Mouse (Mus musculus) CH12.LX (cell line): Measurements from ENCODE around the gene Ctla4. TPM values are rescaled to one million over a fixed set of nuclear protein-coding genes. Genes with fewer than 3 reads are reported as not detected.

Experiments
- DNase-seq: peaks from one replicate; pipeline ENCODE4 v3.0.0-alpha.2; 2013; ENCODE audit errors: extremely low read depth
- H3K27ac ChIP-seq: 2 replicates; pipeline ENCODE4 v1.5.1; 2012; ENCODE audit warnings: low read depth, mild to moderate bottlenecking, control low read depth, moderate library complexity; ENCODE audit not compliant: insufficient read depth
- H3K27me3 ChIP-seq: replicated peaks from 2 replicates; pipeline ENCODE3; 2012; ENCODE audit warnings: inconsistent platforms
- H3K36me3 ChIP-seq, 2 experiments: replicated peaks in 1 of 2; 2 replicates each; pipeline versions ENCODE3 to v1.6.1; 2012; ENCODE audit warnings: inconsistent platforms in 1 of 2, low read length in 1 of 2, mild to moderate bottlenecking in 1 of 2, mixed read lengths in 1 of 2, moderate library complexity in 1 of 2; ENCODE audit not compliant: control insufficient read depth in 1 of 2, insufficient read depth in 1 of 2
- H3K4me1 ChIP-seq, 2 experiments: 2 replicates each; pipeline ENCODE4 v1.6.1; 2012; ENCODE audit warnings: inconsistent platforms in 1 of 2, moderate library complexity in 1 of 2; ENCODE audit not compliant: insufficient read depth in 2 of 2, control insufficient read depth in 1 of 2
- H3K4me2 ChIP-seq: 2 replicates; pipeline ENCODE4 v1.6.1; 2012; ENCODE audit warnings: low read depth, mild to moderate bottlenecking, control low read depth; ENCODE audit not compliant: poor library complexity, insufficient read depth, severe bottlenecking
- H3K4me3 ChIP-seq, 3 experiments: fragments of 150-350 bp in 1 of 3; sonication (generic) in 1 of 3; replicated peaks in 1 of 3; 2 replicates each; pipeline versions ENCODE3 to v1.5.1; 2011 to 2012; ENCODE audit warnings: low read depth in 2 of 3, low read length in 2 of 3, mild to moderate bottlenecking in 2 of 3, moderate library complexity in 2 of 3, control low read depth in 1 of 3, improper control_type of control experiment in 1 of 3, inconsistent platforms in 1 of 3, mixed read lengths in 1 of 3; ENCODE audit not compliant: poor library complexity in 1 of 3
- H3K79me2 ChIP-seq: replicated peaks from 2 replicates; pipeline ENCODE4 v1.6.1; 2012; ENCODE audit warnings: mild to moderate bottlenecking, moderate library complexity; ENCODE audit not compliant: control insufficient read depth, poor library complexity, insufficient read depth, severe bottlenecking; ENCODE audit errors: extremely low read depth
- H3K9ac ChIP-seq: 2 replicates; pipeline ENCODE4 v1.6.1; 2012; ENCODE audit warnings: low read depth, mild to moderate bottlenecking, control low read depth, moderate library complexity; ENCODE audit not compliant: insufficient read depth
- H3K9me3 ChIP-seq: replicated peaks from 2 replicates; pipeline ENCODE3; 2012; ENCODE audit warnings: low read length, inconsistent platforms, mixed read lengths
- IRF4 ChIP-seq: IDR thresholded peaks from 2 replicates; pipeline ENCODE4 v1.6.1; 2014; ENCODE audit warnings: low read depth, mild to moderate bottlenecking, inconsistent platforms, low read length, improper control_type of control experiment
- JUND ChIP-seq: conservative IDR thresholded peaks from 2 replicates; pipeline ENCODE4 v1.6.1; 2011; ENCODE audit warnings: low read depth, low read length, improper control_type of control experiment
- MAX ChIP-seq: IDR thresholded peaks from 2 replicates; pipeline ENCODE4 v1.6.1; 2011; ENCODE audit warnings: low read length, improper control_type of control experiment
- MAZ ChIP-seq: IDR thresholded peaks from 2 replicates; pipeline ENCODE4 v1.6.1; 2012; ENCODE audit warnings: low read depth, mild to moderate bottlenecking, inconsistent platforms, low read length, improper control_type of control experiment, moderate library complexity
- MEF2A ChIP-seq: IDR thresholded peaks from 2 replicates; pipeline ENCODE4 v1.6.1; 2014; ENCODE audit warnings: low read depth, mild to moderate bottlenecking, inconsistent platforms, low read length, improper control_type of control experiment, borderline replicate concordance
- MXI1 ChIP-seq: IDR thresholded peaks from 2 replicates; pipeline ENCODE4 v1.6.1; 2011; ENCODE audit warnings: mild to moderate bottlenecking, low read depth, low read length, improper control_type of control experiment
- PAX5 ChIP-seq: IDR thresholded peaks from 2 replicates; pipeline ENCODE4 v1.6.1; 2012; ENCODE audit warnings: low read length, inconsistent platforms, mixed read lengths
- RCOR1 ChIP-seq: conservative IDR thresholded peaks from 2 replicates; pipeline ENCODE4 v1.6.1; 2012; ENCODE audit warnings: low read depth, mild to moderate bottlenecking, inconsistent platforms, low read length, improper control_type of control experiment
- USF2 ChIP-seq: conservative IDR thresholded peaks from 2 replicates; pipeline ENCODE4 v1.6.1; 2011; ENCODE audit warnings: low read depth, low read length, improper control_type of control experiment
- ZNF384 ChIP-seq: IDR thresholded peaks from 2 replicates; pipeline ENCODE4 v1.6.1; 2012; ENCODE audit warnings: low read depth, low read length, improper control_type of control experiment, inconsistent platforms
- dilution Hi-C: fragments of 300-500 bp; cut with MboI; formaldehyde crosslinking; loops from 2 replicates; pipeline ENCODE4 v1.14.3; 2020; ENCODE audit warnings: low sequenced_read_pairs; ENCODE audit not compliant: extremely low pct_unique_long_range_greater_than_20kb, extremely low pct_ligation_motif_present
- in situ Hi-C: fragments of 300-500 bp; cut with MboI; formaldehyde crosslinking; loops from 3 replicates; pipeline ENCODE4 v1.14.3; 2019; ENCODE audit warnings: low sequenced_read_pairs, low pct_ligation_motif_present, low pct_unique_long_range_greater_than_20kb, mixed read lengths
- polyA plus RNA-seq: library from polyadenylated mRNA; unstranded; fragments of >175 nt; gene quantifications from 2 replicates; pipeline ENCODE4 v1.2.1, GENCODE M21; 2012; ENCODE audit warnings: low read depth; ENCODE audit not compliant: insufficient read length
- total RNA-seq, 2 experiments: library from RNA; depleted of rRNA; stranded (reverse); fragments of 300-350 nt in 1 of 2; fragments of >200 nt in 1 of 2; gene quantifications; 2 replicates each; pipeline ENCODE4 v1.2.3; 2012 to 2014

The Ctla4 gene
- total and polyA plus RNA-seq, 3 experiments: 11.6 to 54.7 (median 53.7) TPM

DNA sequence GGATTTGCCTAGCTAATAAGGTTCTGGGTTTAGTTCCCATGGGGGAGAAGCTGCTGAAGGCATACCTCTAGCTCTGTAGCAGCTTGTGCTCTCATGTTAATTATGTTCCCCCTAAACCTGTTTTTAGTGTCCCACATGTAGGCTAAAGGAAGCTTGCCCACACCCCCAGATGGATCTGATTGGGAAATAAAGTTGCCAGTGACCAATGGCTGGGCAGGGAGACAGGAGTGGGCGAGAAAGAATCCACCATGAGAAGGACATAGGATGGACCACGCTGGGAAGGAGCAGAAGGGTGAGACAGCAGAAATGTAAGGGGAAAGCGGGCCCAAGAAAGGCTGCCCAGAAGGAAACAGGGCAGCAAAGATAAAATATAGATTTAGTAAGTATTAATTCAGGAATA, 23.1 kb upstream of the Ctla4 start:
- Histone ChIP-seq H3K27ac (peak overlapping the region; percentile 94), H3K4me2 (peak overlapping the region; percentile 80), H3K9ac (peak overlapping the region; percentile 3; the same call in 1 of the 2 replicates), H3K27me3 (no peaks in the 10 kb centered on the region), H3K4me1 (peaks cover 29 to 86% of the 10 kb centered on the region in 2 experiments), H3K79me2 (no peaks in the 10 kb centered on the region; the same call in 1 of the 2 replicates), H3K4me3 (no peak overlapping the region), H3K9me3 (no peaks in the 10 kb centered on the region), H3K36me3 (peaks cover 0 to 5% of the 10 kb centered on the region in 2 experiments)
- dilution Hi-C loops (no loop called here), in situ Hi-C loops (loop anchor here (25.0 kb wide), 1 partner anchor 701 kb away; no protein-coding TSS in a partner anchor)
- TF ChIP-seq MEF2A (peak; percentile 44; the same call in 1 of the 2 replicates), MAZ (0 out of 2 replicates have a peak, but pooled peaks have one; percentile 13), MXI1 (no peak)
- peak; percentile 68 for DNase-seq

- Histone ChIP-seq H3K27me3 (no peaks in the 10 kb centered on the region), H3K9me3 (no peaks in the 10 kb centered on the region), H3K79me2 (no peaks in the 10 kb centered on the region; the same call in 1 of the 2 replicates), H3K9ac (no peak overlapping the region), H3K27ac (no peak overlapping the region), H3K4me2 (no peak overlapping the region), H3K4me1 (peaks cover 27 to 84% of the 10 kb centered on the region in 2 experiments), H3K36me3 (peaks cover 0 to 16% of the 10 kb centered on the region in 2 experiments), H3K4me3 (no peak overlapping the region)
- DNase-seq: no peak
- dilution Hi-C loops (no loop called here), in situ Hi-C loops (loop anchor here (5.0 to 25.0 kb wide), 3 partner anchors 37 to 703 kb away; no protein-coding TSS in a partner anchor)
- no peak for TF ChIP-seq MAZ
- no peak for TF ChIP-seq MAX
- no peak for TF ChIP-seq ZNF384
- TF ChIP-seq USF2: no peak
- TF ChIP-seq IRF4: no peak
- no peak for TF ChIP-seq RCOR1
- TF ChIP-seq JUND: no peak
- no peak for TF ChIP-seq PAX5
- TF ChIP-seq MEF2A: no peak
Observed at GRCm38 (mm10) chr1:60865167-60865566, 21.6 kb upstream of the Ctla4 start.

GRCm38 (mm10) chr1:60866043-60866442, 20.8 kb upstream of the Ctla4 start:
- in situ Hi-C loops: loop anchor here (5.0 to 25.0 kb wide), 3 partner anchors 36 to 704 kb away; no protein-coding TSS in a partner anchor
- Histone ChIP-seq H3K27me3 (no peaks in the 10 kb centered on the region), H3K4me3 (no peak overlapping the region), H3K4me2 (no peak overlapping the region), H3K79me2 (no peaks in the 10 kb centered on the region; the same call in 1 of the 2 replicates), H3K9ac (no peak overlapping the region), H3K4me1 (peaks cover 23 to 76% of the 10 kb centered on the region in 2 experiments), H3K36me3 (peaks cover 0 to 18% of the 10 kb centered on the region in 2 experiments), H3K9me3 (no peaks in the 10 kb centered on the region), H3K27ac (no peak overlapping the region)
- no peak for DNase-seq
- no peak for TF ChIP-seq MEF2A
- dilution Hi-C loops: no loop called here
